Comparison of ENCODE assay signal across 8 mouse cellular contexts in genomic region chr7:29061522-29062037, GRCm38 (mm10).
DNase-seq lines count a peak whose midpoint lies in the region; ATAC-seq and TF ChIP-seq lines count a peak whose summit lies in the region.

No protein-coding gene starts in this region.

- no peak for DNase-seq in heart, postnatal 36 days
- peak; percentile 42 for DNase-seq in NIH3T3 (ENCODE audit: low read depth)
- peak; percentile 56 for DNase-seq in kidney, postnatal 0 days (ENCODE audit: low spot score)
- no peak for DNase-seq in adrenal gland, postnatal 4 days (ENCODE audit: low spot score in 2 of 2)
- no peak for DNase-seq in thymus, adult 18-20 months

- peaks cover 65% of the 10 kb centered on the region for H3K27me3 ChIP-seq in heart, embryonic 13.5 days (replicated peaks)
- H3K27me3 ChIP-seq in forebrain, embryonic 13.5 days, result peaks cover 20% of the 10 kb centered on the region
- H3K27me3 ChIP-seq in kidney, postnatal 0 days (ENCODE audit: insufficient read depth, low read length), result no peaks in the 10 kb centered on the region
- H3K27me3 ChIP-seq in midbrain, embryonic 16.5 days (ENCODE audit: control insufficient read depth, insufficient read depth, low read depth, low read length), result no peaks in the 10 kb centered on the region

- H3K4me2 ChIP-seq in heart, embryonic 13.5 days, result peak overlapping the region; percentile 42
- H3K4me2 ChIP-seq in forebrain, embryonic 13.5 days, result peak overlapping the region; percentile 19
- H3K4me2 ChIP-seq in kidney, postnatal 0 days (ENCODE audit: low read length), result peak overlapping the region; percentile 13; the same call in 1 of the 2 replicates
- no peak overlapping the region for H3K4me2 ChIP-seq in midbrain, embryonic 16.5 days (ENCODE audit: low read length)

- intact Hi-C loops in heart, postnatal 36 days (cut with DNase I), result no loop called here

- WGBS in heart, embryonic 13.5 days, result 8% methylated on average over 19 of the region's 19 CpGs
- 6% methylated on average over 19 of the region's 19 CpGs for WGBS in forebrain, embryonic 13.5 days
- WGBS in kidney, postnatal 0 days, result 11% methylated on average over 19 of the region's 19 CpGs
- WGBS in midbrain, embryonic 16.5 days, result 8% methylated on average over 19 of the region's 19 CpGs

- H3K36me3 ChIP-seq in heart, embryonic 13.5 days, result no peaks in the 10 kb centered on the region
- no peaks in the 10 kb centered on the region for H3K36me3 ChIP-seq in forebrain, embryonic 13.5 days (ENCODE audit: poor library complexity, severe bottlenecking)
- H3K36me3 ChIP-seq in kidney, postnatal 0 days (ENCODE audit: insufficient read depth, low read length), result no peaks in the 10 kb centered on the region
- H3K36me3 ChIP-seq in midbrain, embryonic 16.5 days (ENCODE audit: control insufficient read depth, insufficient read depth, low read length), result no peaks in the 10 kb centered on the region

- no peak overlapping the region for H3K27ac ChIP-seq in heart, embryonic 13.5 days (replicated peaks)
- H3K27ac ChIP-seq in forebrain, embryonic 13.5 days, result no peak overlapping the region
- no peak overlapping the region for H3K27ac ChIP-seq in kidney, postnatal 0 days
- no peak overlapping the region for H3K27ac ChIP-seq in midbrain, embryonic 16.5 days (ENCODE audit: low read length)

- H3K4me1 ChIP-seq in heart, embryonic 13.5 days, result no peaks in the 10 kb centered on the region
- no peaks in the 10 kb centered on the region for H3K4me1 ChIP-seq in forebrain, embryonic 13.5 days
- no peaks in the 10 kb centered on the region for H3K4me1 ChIP-seq in kidney, postnatal 0 days (replicated peaks; ENCODE audit: insufficient read depth, low read length)
- H3K4me1 ChIP-seq in midbrain, embryonic 16.5 days (ENCODE audit: control insufficient read depth, insufficient read depth, low read length), result no peaks in the 10 kb centered on the region

- no peaks in the 10 kb centered on the region for H3K9me3 ChIP-seq in heart, embryonic 13.5 days
- H3K9me3 ChIP-seq in forebrain, embryonic 13.5 days (replicated peaks), result 0 out of 2 replicates have a peak, but pooled peaks cover 4% of the 10 kb centered on the region
- no peaks in the 10 kb centered on the region for H3K9me3 ChIP-seq in kidney, postnatal 0 days (replicated peaks; ENCODE audit: low read length)
- no peaks in the 10 kb centered on the region for H3K9me3 ChIP-seq in midbrain, embryonic 16.5 days (replicated peaks; ENCODE audit: control insufficient read depth, low read length, poor library complexity, severe bottlenecking)

- TF ChIP-seq CTCF in kidney, postnatal 0 days (IDR thresholded peaks at IDR 0.05; ENCODE audit: low read depth), result peak; percentile 60

- ATAC-seq in heart, embryonic 13.5 days (ENCODE audit: extremely low read depth, insufficient number of reproducible peaks, low FRiP score, low TSS enrichment), result no peak
- ATAC-seq in forebrain, embryonic 13.5 days, result peak; percentile 55; the same call in 1 of the 2 replicates
- ATAC-seq in kidney, postnatal 0 days (replicated peaks; ENCODE audit: low FRiP score, low read depth), result no peak; the same call in 1 of the 2 replicates
- peak; percentile 17; the same call in 1 of the 2 replicates for ATAC-seq in midbrain, embryonic 16.5 days

- H3K4me3 ChIP-seq in heart, embryonic 13.5 days, result 0 out of 2 replicates have a peak overlapping the region, but pooled peaks have one; percentile 15
- no peak overlapping the region for H3K4me3 ChIP-seq in forebrain, embryonic 13.5 days
- H3K4me3 ChIP-seq in kidney, postnatal 0 days (replicated peaks; ENCODE audit: low read depth, low read length), result no peak overlapping the region
- no peak overlapping the region for H3K4me3 ChIP-seq in midbrain, embryonic 16.5 days (ENCODE audit: low read depth, low read length)

- no peak overlapping the region for H3K9ac ChIP-seq in heart, embryonic 13.5 days
- no peak overlapping the region for H3K9ac ChIP-seq in forebrain, embryonic 13.5 days
- H3K9ac ChIP-seq in kidney, postnatal 0 days (ENCODE audit: low read depth, low read length), result no peak overlapping the region
- H3K9ac ChIP-seq in midbrain, embryonic 16.5 days (ENCODE audit: low read depth, low read length), result no peak overlapping the region

Comparison
In these comparisons a context has a peak if more than half of its experiments do, and no peak if none do; other contexts are left out.
1. ATAC-seq: peak in forebrain, embryonic 13.5 days (single experiment) and midbrain, embryonic 16.5 days (single experiment); none in heart, embryonic 13.5 days (single experiment) and kidney, postnatal 0 days (single experiment).
2. DNase-seq: peak in NIH3T3 (single experiment) and kidney, postnatal 0 days (single experiment); none in heart, postnatal 36 days (0 of 2), adrenal gland, postnatal 4 days (0 of 2) and thymus, adult 18-20 months (0 of 2).